Mouse (Mus musculus) kidney, postnatal 14 days (tissue): Measurements from ENCODE around the gene Rapgef4.
A peak's percentile ranks its signal among the peaks of the same experiment; 100 is the strongest.

Experiments used
- DNase-seq: peaks from one replicate; pipeline ENCODE4 v3.0.0; 2022; ENCODE audit warnings: mixed read lengths

Gene Rapgef4

DNA sequence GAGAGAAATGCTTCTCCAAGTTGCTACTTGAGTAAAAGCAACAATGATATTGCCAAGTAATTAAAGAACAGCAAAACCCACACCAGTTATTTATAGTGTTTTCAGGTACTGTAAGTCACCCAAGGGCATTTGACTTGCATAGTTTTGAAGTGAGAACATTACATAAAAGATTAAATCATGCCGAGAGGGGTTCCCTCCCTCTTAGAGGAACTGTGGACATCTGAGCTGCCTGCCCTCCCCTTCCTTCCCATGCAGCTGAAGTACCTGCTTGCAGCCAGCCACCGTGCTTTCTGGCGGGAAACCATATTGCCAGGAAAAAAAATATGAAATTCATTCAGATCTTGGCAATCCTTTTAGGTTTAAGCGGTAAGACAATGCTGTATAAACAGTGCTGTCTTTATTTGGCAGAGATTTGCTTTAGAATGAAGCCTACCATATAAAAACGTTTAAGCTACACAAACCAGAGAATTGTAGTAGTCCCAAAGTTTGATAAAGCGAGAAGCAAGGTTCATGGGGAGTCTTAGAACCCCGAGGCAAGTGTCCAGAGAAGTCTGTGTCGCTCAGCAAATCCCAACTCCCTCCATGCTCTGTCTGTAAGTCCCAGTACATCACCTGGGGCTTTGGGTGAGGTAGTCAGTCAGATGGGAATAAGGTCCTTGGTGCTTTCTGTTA is 174.2 kb downstream of the Rapgef4 start:
- DNase-seq: peak; percentile 38

- no peak for DNase-seq
Measured at GRCm38 (mm10) chr2:72156484-72156883, 175.4 kb downstream of the Rapgef4 start.

GRCm38 (mm10) chr2:72157561-72157960 is 176.5 kb downstream of the Rapgef4 start:
- DNase-seq: no peak

DNA sequence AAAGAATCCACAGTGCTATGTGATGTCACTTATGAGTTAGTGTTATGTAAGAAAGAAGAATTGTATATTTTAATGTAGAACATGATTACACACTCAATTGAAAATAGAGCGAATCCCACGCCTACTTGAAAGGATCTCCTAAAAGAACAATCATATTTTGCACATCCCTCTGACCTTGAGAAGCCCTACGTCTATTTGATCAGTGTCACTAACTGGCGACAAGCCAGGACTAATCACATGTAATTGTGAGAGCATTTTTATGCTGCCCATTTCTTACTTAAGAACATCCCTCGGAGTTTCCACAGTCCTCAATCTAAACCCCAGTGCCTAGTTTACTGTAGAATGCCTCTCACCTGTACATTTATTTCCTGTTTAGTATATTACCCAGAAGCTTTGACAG is 177.0 kb downstream of the Rapgef4 start:
- no peak for DNase-seq

DNA sequence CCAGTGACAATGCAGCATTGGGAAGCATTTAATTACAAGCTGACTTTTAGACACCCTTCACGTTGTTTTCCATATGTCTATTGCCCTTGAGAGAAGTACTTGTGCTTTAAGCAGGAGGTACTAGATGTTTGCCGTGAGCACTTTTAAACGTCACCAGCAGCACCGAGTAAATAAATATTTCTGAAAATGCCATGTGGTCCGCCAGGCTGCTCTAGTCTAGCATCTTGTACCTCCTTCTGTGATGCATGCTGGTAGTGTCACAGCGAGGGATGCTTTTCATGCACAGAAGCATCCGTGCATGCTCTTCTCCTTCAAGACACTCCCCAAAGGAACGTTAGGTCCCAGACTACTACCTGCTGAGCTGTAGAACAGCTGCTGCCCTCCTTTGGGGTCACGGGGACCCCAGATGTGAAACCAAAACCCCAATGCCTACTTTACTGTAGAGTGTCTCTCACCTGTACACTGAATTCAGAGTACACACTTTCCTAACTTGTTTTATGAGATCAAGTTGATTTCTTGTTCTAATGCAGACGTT is 177.7 kb downstream of the Rapgef4 start:
- no peak for DNase-seq

GRCm38 (mm10) chr2:72159281-72159680 is 178.2 kb downstream of the Rapgef4 start:
- no peak for DNase-seq

GRCm38 (mm10) chr2:72165136-72165854 is 184.3 kb downstream of the Rapgef4 start:
- DNase-seq: no peak

DNA sequence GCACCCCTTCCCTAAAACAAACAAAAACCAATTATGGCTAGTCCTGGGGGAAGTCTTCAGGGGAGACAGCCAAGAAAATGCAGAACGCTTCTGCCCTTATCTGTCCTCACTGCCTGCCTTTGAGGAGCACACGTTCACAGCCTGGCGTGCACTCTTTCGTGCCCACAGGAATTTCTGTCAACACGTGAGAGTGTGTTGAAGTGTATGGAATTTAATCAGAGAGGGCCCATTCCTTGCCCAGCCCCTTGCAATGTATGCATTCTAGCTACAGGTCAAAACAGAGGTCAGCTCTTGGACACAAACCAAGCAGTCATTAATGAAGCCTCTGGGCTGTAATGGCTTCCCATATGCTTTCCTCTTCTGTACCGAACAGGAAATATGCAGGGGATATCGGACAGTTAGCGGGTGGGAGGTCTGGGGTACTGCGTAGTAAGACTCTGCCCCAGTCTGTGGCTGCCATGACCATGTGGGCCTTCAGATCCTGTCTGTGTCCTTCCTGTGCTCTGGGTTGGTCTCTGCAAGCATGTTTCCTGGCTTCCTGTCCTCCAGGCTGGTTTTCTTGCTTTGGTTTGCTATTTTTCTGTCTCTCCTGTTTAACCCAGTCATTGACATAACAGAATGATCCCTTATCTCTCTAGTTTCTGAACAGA is 188.5 kb downstream of the Rapgef4 start:
- DNase-seq: no peak

- no peak for DNase-seq
Measured at GRCm38 (mm10) chr2:72170546-72170945, 189.5 kb downstream of the Rapgef4 start.

DNA sequence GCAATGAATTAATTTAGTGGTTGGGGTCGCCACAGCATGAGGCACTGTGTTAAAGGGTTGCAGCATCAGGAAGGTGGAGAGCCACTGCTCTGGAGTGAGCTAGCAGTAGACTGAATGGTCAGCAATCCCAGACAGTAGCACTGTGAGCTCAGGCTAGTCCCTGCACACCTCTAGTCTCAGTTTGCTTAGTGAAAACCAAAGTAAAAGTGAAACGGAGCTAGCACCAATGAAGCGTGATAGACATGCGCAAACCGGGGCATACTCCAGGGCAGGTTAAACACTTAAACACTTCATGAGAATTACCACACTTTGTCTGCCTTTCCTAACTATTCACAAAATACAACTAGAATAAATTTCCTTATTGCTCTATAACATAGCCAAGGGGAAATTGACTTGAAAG is 190.2 kb downstream of the Rapgef4 start:
- no peak for DNase-seq

DNA sequence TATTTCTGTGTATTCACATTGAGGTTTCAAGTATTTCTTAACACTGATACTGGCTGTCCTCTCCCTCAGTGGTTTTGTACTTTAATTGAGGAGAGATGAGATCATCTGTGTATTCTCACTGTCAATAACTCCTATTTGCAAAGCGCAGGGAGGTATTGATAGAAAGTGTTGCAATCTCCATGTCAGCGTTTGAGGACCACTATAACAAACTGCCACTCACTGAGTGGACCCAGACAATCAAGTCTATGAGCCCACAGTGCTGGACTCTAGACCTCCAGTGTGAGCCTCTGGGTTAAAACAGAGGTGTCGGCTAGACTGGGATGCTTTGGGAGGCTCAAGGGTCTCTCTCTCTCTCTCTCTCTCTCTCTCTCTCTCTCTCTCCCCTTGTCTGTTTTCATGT is 192.0 kb downstream of the Rapgef4 start:
- no peak for DNase-seq

GRCm38 (mm10) chr2:72173844-72174243 is 192.8 kb downstream of the Rapgef4 start:
- DNase-seq: no peak

GRCm38 (mm10) chr2:72175536-72175935 is 194.5 kb downstream of the Rapgef4 start:
- no peak for DNase-seq

DNA sequence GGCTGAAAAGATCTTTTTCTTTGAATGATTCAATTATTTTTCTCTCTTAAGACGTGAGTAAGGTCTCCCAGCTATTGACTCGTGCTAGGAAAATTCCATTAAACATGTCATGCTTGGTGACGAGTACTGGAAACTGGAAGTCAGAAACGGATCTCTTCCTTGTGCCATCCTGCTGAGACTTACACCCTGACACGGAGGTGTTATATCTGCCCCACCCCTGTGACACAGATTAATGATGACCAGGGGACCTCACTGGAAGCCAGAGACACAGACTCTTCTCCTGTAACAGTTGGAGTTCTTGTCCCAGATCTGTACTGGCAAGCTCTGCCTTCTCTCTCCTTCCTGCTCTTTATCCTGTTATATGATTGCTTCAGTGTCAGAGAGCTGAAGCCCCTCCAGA is 194.9 kb downstream of the Rapgef4 start:
- peak; percentile 27 for DNase-seq

GRCm38 (mm10) chr2:72177214-72178023 is 196.4 kb downstream of the Rapgef4 start:
- no peak for DNase-seq

- DNase-seq: no peak
Measured at GRCm38 (mm10) chr2:72178025-72178424, 197.0 kb downstream of the Rapgef4 start.

DNA sequence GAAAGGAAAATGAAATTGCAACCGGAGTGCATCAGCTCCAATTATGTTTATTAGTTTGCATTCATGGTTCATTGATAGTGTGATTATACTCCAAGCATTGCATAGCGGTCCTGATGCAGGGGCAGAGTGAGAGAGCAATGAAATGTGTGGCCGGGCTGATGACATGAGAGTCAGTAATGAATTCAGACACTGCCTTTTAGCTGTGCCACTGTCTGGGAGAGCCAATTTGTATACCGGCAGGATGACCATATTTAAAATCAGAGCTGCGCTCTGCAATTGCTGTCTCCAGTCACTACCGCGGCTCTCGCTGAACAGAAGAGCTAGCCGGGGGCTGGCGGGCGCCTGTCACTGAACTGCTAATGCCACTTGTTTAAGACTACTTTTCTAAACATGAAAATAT is 197.5 kb downstream of the Rapgef4 start:
- no peak for DNase-seq

DNA sequence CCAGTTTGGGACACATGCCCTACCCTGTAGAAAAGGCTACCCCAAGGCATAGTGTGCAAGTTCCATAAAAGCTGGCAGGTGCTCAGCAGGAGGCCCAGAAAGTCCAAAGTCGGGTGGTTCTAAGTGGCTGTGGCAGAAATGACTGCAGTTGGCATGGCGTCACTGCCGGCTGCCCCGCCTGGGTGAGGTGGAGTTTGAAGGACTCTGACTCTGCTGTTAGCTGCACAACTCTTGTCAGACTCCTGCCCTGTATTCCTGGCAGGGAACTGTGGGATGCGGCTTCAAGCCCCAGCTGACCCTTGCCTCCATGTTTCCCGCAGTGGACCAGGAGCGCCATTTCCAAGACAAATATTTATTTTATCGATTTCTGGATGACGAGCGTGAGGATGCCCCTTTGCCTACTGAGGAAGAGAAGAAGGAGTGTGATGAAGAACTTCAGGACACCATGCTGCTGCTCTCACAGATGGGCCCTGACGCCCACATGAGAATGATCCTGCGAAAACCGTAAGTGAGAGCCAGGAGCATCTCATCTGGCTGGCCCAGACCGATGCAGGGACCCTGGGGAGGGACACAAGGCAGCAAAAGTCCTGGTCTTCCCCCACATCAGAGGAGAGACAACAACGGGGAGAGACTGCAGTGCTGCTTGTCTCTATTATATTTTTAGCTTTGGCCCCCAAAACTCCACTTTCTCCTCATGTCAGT is 198.7 kb downstream of the Rapgef4 start:
- DNase-seq: no peak

- DNase-seq: no peak
Measured at GRCm38 (mm10) chr2:72181443-72181842, 200.4 kb downstream of the Rapgef4 start.

DNA sequence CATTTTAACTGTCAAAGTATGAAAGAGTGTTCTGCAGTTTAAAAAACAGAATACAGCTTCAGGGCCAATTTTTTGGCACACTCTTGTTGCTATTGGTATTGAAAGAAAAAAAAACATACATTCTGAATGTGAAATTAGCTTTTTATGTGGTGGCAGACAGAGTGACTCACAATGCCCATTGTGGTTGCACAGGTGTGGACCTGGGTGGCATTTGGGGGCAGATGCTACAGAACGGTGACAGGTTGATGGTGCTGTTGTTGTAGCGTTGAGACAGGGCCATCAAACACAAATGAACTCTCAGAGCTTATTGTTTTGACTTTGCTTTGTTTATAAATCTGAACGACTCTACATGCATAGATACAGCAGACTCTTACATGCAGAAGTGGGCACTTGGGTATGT is 202.7 kb downstream of the Rapgef4 start:
- no peak for DNase-seq

- DNase-seq: no peak
Measured at GRCm38 (mm10) chr2:72196190-72196965, 215.3 kb downstream of the Rapgef4 start.
